Mouse (Mus musculus) olfactory bulb, adult 2 months (tissue): ENCODE measurements around the gene Cirbp. TPM values are rescaled to one million over a fixed set of nuclear protein-coding genes. Genes with fewer than 3 reads are reported as not detected.

Experiments
- H3K27ac ChIP-seq: fragments of 200-500 bp; 2 replicates; pipeline ENCODE4 v1.5.1; 2012; ENCODE audit warnings: low read depth, low read length; ENCODE audit not compliant: insufficient read depth
- H3K4me1 ChIP-seq: fragments of 200-500 bp; 2 replicates; pipeline ENCODE4 v1.6.1; 2012; ENCODE audit warnings: low read length; ENCODE audit not compliant: control insufficient read depth, insufficient read depth
- H3K4me3 ChIP-seq: fragments of 200-500 bp; 2 replicates; pipeline ENCODE4 v1.5.1; 2012; ENCODE audit warnings: mild to moderate bottlenecking, low read depth, low read length, moderate library complexity; ENCODE audit not compliant: insufficient read depth
- CTCF ChIP-seq: fragments of 200-500 bp; IDR thresholded peaks from 2 replicates; pipeline ENCODE4 v1.5.1; 2012; ENCODE audit warnings: low read depth, mild to moderate bottlenecking, low read length, moderate library complexity; ENCODE audit not compliant: insufficient read depth
- POLR2A ChIP-seq: fragments of 200-500 bp; IDR thresholded peaks from 2 replicates; pipeline ENCODE4 v1.6.1; 2012; ENCODE audit warnings: mild to moderate bottlenecking, low read depth, low read length, moderate library complexity; ENCODE audit not compliant: insufficient read depth
- WGBS: fragments of 180-500 bp; shearing (Covaris S2); methylation state at CpG from one replicate; pipeline ENCODE4 v1.1.7; 2018; 5-methylcytosine and 5-hydroxymethylcytosine counted together
- polyA plus RNA-seq: library from polyadenylated mRNA; stranded (reverse); fragments of >200 nt; gene quantifications from 2 replicates; pipeline ENCODE4 v1.2.4, GENCODE M21; 2012; ENCODE audit warnings: low replicate concordance; ENCODE audit not compliant: missing spikeins, insufficient read depth, insufficient read length

The Cirbp gene
- polyA plus RNA-seq, 1 experiment: not detected

- WGBS: 85% methylated on average over 9 of the region's 9 CpGs
- H3K4me3 ChIP-seq: no peak overlapping the region
Measured at GRCm38 (mm10) chr10:80129846-80130245, 35.9 kb upstream of the Cirbp start.

DNA sequence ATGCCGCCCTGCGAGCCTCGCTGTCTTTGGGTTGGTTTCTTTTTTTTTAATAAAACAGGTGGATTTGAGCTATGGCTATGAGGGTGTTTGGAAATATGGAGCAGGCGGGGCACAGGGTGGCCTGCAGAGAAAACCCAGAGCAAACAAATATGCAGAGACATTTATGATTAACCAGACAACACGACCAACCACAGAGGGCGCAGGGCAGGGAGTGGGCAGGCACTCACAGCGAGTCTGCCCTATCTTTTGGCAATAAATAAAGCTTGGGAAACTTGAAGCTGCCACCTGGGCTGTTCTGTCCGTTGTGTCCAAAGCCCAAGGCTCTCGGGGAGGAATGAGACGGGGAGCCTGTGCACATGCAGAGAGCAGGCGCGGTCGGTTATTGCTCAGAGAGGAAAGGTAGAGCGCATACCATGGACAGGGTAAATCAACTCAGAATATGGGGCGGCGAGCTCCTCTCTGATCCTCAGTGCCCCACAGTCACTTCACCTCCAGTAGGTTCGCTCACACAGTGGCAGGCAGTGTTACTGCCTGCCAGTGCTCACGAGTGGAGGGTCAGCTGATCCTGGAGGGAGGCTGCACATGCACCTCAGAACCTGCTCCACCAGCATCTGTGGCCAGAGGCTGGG, 35.3 kb upstream of the Cirbp start:
- H3K27ac ChIP-seq: no peak overlapping the region
- no peak for TF ChIP-seq POLR2A
- no peak for TF ChIP-seq CTCF
- no peak overlapping the region for H3K4me3 ChIP-seq
- peaks cover 31% of the 10 kb centered on the region for H3K4me1 ChIP-seq
- WGBS: 78% methylated on average over 18 of the region's 18 CpGs

More at GRCm38 (mm10) chr10:80129846-80130245, 35.9 kb upstream of the Cirbp start:
- Histone ChIP-seq H3K27ac (no peak overlapping the region), H3K4me1 (peaks cover 31% of the 10 kb centered on the region)
- TF ChIP-seq POLR2A (0 out of 2 replicates have a peak, but pooled peaks have one; percentile 15), CTCF (no peak)

DNA sequence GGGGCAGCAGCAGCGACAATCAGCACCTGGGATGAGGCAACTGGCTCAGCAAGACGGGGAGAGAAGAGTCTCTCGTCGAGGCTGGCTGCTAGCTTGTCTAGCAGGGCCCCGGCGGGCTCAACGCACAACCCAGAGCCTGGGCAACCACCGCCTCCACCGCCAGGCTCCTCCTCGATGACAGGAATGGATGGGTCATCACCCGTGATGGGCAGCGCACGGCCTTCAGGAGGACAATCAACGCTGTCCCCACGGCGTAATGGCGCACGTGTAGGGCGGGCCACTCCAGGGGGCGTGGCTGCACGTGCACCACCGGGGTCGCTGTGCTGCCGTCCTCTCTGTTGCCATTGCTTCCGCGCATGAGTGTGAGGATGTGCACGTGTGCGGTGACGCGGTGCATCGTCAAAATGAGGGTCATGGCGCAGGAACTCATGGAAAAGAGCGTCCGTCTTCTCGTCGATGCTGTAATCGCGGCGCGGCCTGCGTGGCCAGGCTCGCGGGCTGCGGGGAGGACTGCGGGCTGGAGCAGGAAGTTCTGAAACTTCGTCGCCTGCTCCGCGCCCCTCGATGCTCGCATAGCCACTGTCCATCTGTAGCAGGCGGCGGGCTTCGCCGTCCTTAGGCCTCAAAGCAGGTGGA, 34.4 kb upstream of the Cirbp start:
- TF ChIP-seq CTCF (no peak), POLR2A (no peak)
- 32% methylated on average over 55 of the region's 55 CpGs for WGBS
- H3K4me3 ChIP-seq: no peak overlapping the region
- no peak overlapping the region for H3K27ac ChIP-seq
- peaks cover 31% of the 10 kb centered on the region for H3K4me1 ChIP-seq

GRCm38 (mm10) chr10:80131952-80132350, 33.8 kb upstream of the Cirbp start:
- Histone ChIP-seq H3K4me3 (no peak overlapping the region), H3K27ac (no peak overlapping the region), H3K4me1 (peaks cover 36% of the 10 kb centered on the region)
- TF ChIP-seq POLR2A: 0 out of 2 replicates have a peak, but pooled peaks have one; percentile 3
- TF ChIP-seq CTCF: no peak
- 57% methylated on average over 27 of the region's 27 CpGs for WGBS

GRCm38 (mm10) chr10:80133226-80133849, 32.4 kb upstream of the Cirbp start:
- WGBS: 27% methylated on average over 8 of the region's 8 CpGs
- Histone ChIP-seq H3K27ac (peak overlapping the region; percentile 17; the same call in 1 of the 2 replicates), H3K4me3 (no peak overlapping the region), H3K4me1 (peaks cover 43% of the 10 kb centered on the region)
- TF ChIP-seq CTCF (no peak), POLR2A (no peak)

GRCm38 (mm10) chr10:80134421-80134820, 31.4 kb upstream of the Cirbp start:
- 85% methylated on average over 9 of the region's 9 CpGs for WGBS
- peaks cover 50% of the 10 kb centered on the region for H3K4me1 ChIP-seq
- no peak overlapping the region for H3K27ac ChIP-seq
- H3K4me3 ChIP-seq: no peak overlapping the region
- TF ChIP-seq POLR2A (no peak), CTCF (no peak)

GRCm38 (mm10) chr10:80135161-80135560, 30.6 kb upstream of the Cirbp start:
- TF ChIP-seq POLR2A (no peak), CTCF (no peak)
- 84% methylated on average over 10 of the region's 10 CpGs for WGBS
- H3K4me3 ChIP-seq: no peak overlapping the region
- no peak overlapping the region for H3K27ac ChIP-seq
- peaks cover 50% of the 10 kb centered on the region for H3K4me1 ChIP-seq

DNA sequence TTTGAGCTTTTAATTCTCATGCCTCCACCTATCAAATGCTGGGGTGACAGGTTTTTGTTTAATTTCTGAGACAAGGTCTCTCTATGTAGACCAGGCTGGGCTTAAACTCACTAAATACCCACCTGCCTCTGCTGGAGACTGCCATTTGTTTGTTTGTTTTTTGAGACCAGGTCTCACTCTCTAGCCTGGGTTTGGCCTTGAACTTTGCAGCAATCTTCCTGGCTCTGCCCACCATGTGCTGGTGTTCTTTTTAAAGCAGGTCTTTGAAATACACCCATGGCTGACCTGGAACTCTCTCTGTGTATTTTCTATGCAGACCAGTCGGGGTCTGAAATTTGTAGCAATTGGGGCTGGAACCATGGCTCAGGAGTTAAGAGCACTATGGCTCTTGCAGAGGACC, 30.1 kb upstream of the Cirbp start:
- Histone ChIP-seq H3K27ac (no peak overlapping the region), H3K4me3 (no peak overlapping the region), H3K4me1 (peaks cover 49% of the 10 kb centered on the region)
- WGBS: 97% methylated on average over 1 of the region's 1 CpGs
- TF ChIP-seq CTCF: no peak
- no peak for TF ChIP-seq POLR2A

DNA sequence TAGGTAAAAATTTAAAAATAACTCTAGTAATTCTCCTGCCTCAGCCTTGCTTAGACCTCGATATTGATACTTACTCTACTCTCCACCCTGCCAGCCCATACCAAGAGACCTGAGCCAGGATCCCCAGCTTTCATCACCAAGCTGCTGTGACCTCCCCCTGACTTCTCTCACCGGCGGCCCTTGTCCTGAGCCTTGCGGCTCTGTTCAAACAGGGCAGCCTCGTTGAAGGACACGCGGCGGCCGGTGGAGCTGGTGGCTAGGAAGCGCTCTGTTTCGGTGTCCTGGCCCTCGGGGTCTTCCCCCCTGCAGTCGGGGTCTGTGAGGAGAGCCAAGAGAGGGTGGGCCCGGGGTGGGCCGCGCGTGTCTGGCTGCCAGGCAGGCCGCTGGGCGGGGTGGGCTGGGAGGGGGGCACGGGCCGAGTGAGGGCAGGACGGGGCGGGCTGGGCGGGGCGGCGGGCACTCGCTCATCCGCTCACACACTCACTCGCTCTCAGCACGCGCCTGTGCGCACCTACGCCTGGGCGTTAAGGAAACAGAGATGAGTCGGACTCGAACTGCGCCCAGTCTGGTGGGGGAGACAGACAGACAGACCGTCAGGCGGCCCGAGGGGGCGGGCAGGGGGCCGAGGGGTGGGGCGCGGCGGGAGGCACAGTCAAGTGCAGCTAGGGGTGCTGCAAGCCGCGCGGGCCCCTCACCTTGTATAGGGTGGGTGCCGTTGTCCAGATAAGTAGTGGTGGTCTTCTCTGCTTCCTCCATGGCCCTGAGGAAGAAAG, 29.4 kb upstream of the Cirbp start:
- Histone ChIP-seq H3K4me3 (peak overlapping the region; percentile 58), H3K4me1 (peaks cover 52% of the 10 kb centered on the region), H3K27ac (peak overlapping the region; percentile 95)
- TF ChIP-seq POLR2A (no peak), CTCF (no peak)
- 32% methylated on average over 49 of the region's 49 CpGs for WGBS
